Mouse (Mus musculus) midbrain, embryonic 13.5 days (tissue): ENCODE data around the gene Prtg. TPM values are rescaled to one million over a fixed set of nuclear protein-coding genes. Genes with fewer than 3 reads are reported as not detected.
A peak's percentile ranks its signal among the peaks of the same experiment; 100 is the strongest.

ENCODE experiments used
- ATAC-seq: fragments of 200-750 bp; cut with Nextera tagmentation; 2 replicates; pipeline ENCODE4 v1.8.0; 2017; ENCODE audit warnings: mild to moderate bottlenecking, moderate TSS enrichment, moderate library complexity
- H3K27ac ChIP-seq: fragments of 300-500 bp; sonication (generic); 2 replicates; pipeline ENCODE4 v1.5.1; 2015; ENCODE audit warnings: inconsistent platforms, mild to moderate bottlenecking, moderate library complexity
- H3K27me3 ChIP-seq: fragments of 300-500 bp; sonication (generic); 2 replicates; pipeline ENCODE4 v1.6.1; 2015; ENCODE audit warnings: mild to moderate bottlenecking, inconsistent platforms
- H3K36me3 ChIP-seq: fragments of 300-500 bp; sonication (generic); 2 replicates; pipeline ENCODE4 v1.6.1; 2015; ENCODE audit warnings: mild to moderate bottlenecking, inconsistent platforms
- H3K4me1 ChIP-seq: fragments of 300-500 bp; sonication (generic); replicated peaks from 2 replicates; pipeline ENCODE4 v1.6.1; 2015; ENCODE audit warnings: inconsistent platforms
- H3K4me2 ChIP-seq: fragments of 300-500 bp; sonication (generic); replicated peaks from 2 replicates; pipeline ENCODE4 v1.6.1; 2015; ENCODE audit warnings: moderate library complexity, mild to moderate bottlenecking, inconsistent platforms
- H3K4me3 ChIP-seq: fragments of 300-500 bp; sonication (generic); replicated peaks from 2 replicates; pipeline ENCODE4 v1.5.1; 2015; ENCODE audit warnings: mild to moderate bottlenecking, inconsistent platforms
- H3K9ac ChIP-seq: fragments of 300-500 bp; sonication (generic); replicated peaks from 2 replicates; pipeline ENCODE4 v1.6.1; 2015; ENCODE audit warnings: mild to moderate bottlenecking, inconsistent platforms
- H3K9me3 ChIP-seq: fragments of 300-500 bp; sonication (generic); 2 replicates; pipeline ENCODE4 v1.6.1; 2016; ENCODE audit warnings: mild to moderate bottlenecking, inconsistent platforms
- WGBS: fragments of 180-500 bp; shearing (Covaris S2); methylation state at CpG from one replicate; pipeline ENCODE4 v1.1.7; 2015; 5-methylcytosine and 5-hydroxymethylcytosine counted together
- polyA plus RNA-seq: library from polyadenylated mRNA; unstranded; fragments of >200 nt; fragmentation: Nextera tagmentation; extraction: Ambion mirVana; gene quantifications from 2 replicates; pipeline ENCODE4 v1.2.1, GENCODE M21; 2015

Gene Prtg
- polyA plus RNA-seq, 1 experiment from 2014 or later, result 0.63 TPM

DNA sequence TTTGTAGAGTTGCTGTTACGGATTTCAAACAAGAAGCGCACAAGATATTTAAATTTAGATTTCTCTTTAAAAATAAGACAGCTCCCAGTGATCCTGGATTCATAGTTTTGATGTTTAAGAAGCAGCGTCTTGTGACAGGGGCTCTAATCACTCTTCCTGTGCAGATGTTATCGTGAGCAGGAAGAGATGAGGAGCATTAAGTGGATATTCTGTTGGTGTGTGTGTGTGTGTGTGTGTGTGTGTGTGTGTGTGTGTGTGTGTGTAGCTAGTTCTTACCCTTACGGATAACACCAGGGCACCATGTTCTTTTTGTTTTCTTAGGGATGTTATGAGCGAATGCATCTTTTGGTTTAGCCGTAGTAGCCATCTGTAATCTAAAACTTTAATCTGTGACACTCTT is 5.4 kb downstream of the Prtg start:
- WGBS, result 29% methylated on average over 7 of the region's 7 CpGs
- no peak overlapping the region for H3K4me3 ChIP-seq
- H3K27me3 ChIP-seq, result peaks cover 20% of the 10 kb centered on the region

GRCm38 (mm10) chr9:72812594-72813570 is 6.2 kb downstream of the Prtg start:
- no peak for ATAC-seq
- H3K36me3 ChIP-seq, result no peaks in the 10 kb centered on the region
- H3K27me3 ChIP-seq, result peaks cover 20% of the 10 kb centered on the region
- H3K9ac ChIP-seq, result no peak overlapping the region
- WGBS, result 10% methylated on average over 18 of the region's 18 CpGs
- H3K9me3 ChIP-seq, result no peaks in the 10 kb centered on the region
- H3K27ac ChIP-seq, result no peak overlapping the region
- H3K4me2 ChIP-seq, result peak overlapping the region; percentile 29
- H3K4me1 ChIP-seq, result peaks cover 13% of the 10 kb centered on the region
- no peak overlapping the region for H3K4me3 ChIP-seq

More for the DNA sequence above, 5.4 kb downstream of the Prtg start:
- H3K4me2 ChIP-seq, result no peak overlapping the region
- H3K9me3 ChIP-seq, result no peaks in the 10 kb centered on the region
- no peaks in the 10 kb centered on the region for H3K36me3 ChIP-seq
- no peak overlapping the region for H3K27ac ChIP-seq
- ATAC-seq, result no peak
- peaks cover 15% of the 10 kb centered on the region for H3K4me1 ChIP-seq
- H3K9ac ChIP-seq, result no peak overlapping the region

DNA sequence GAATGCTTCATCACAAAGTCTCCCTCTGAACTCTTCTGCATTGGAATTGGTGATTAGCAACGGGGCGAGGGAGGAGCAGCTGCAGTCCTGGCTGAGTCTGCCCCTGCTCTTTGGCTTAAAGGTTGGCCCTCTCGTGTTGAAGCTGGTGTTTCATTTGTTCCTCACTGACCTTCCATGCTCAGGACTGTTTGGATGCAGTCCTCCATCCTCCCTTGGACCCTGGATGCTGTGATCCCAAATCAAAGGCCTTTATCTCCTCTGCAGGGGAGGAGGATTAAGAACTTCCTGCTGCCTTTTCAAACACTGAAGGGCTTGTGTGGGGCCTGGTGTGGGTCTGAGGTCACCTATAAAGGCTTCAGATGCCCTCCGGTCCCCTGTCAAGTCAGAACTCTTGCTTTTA is 18.8 kb downstream of the Prtg start:
- H3K27ac ChIP-seq, result no peak overlapping the region
- no peak overlapping the region for H3K9ac ChIP-seq
- no peaks in the 10 kb centered on the region for H3K9me3 ChIP-seq
- ATAC-seq, result no peak
- no peak overlapping the region for H3K4me3 ChIP-seq
- H3K27me3 ChIP-seq, result no peaks in the 10 kb centered on the region
- H3K36me3 ChIP-seq, result no peaks in the 10 kb centered on the region
- H3K4me1 ChIP-seq, result peaks cover 28% of the 10 kb centered on the region
- 8% methylated on average over 4 of the region's 4 CpGs for WGBS
- H3K4me2 ChIP-seq, result no peak overlapping the region

DNA sequence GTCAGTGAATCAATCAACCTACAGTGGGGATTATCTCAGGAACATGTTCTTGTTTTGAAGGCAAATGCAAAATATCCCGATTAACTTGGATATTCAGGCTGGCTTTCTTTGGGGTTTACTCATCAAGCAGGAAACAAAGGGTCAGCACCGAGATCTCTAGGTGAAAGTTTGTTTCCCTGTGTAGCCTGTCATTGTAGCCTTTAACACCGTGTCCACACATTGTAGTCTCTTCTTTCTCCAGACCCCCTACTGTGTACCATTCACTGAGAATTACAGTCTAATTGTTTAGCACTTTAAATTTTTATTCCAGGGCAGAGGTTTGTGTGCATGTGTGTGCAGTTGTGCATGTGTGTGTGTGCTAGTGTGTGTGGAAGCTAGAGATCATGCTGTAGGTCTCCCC is 19.3 kb downstream of the Prtg start:
- no peak for ATAC-seq
- no peaks in the 10 kb centered on the region for H3K9me3 ChIP-seq
- no peak overlapping the region for H3K4me2 ChIP-seq
- no peak overlapping the region for H3K4me3 ChIP-seq
- 5% methylated on average over 3 of the region's 3 CpGs for WGBS
- no peaks in the 10 kb centered on the region for H3K36me3 ChIP-seq
- no peaks in the 10 kb centered on the region for H3K27me3 ChIP-seq
- peaks cover 28% of the 10 kb centered on the region for H3K4me1 ChIP-seq
- no peak overlapping the region for H3K9ac ChIP-seq
- no peak overlapping the region for H3K27ac ChIP-seq

DNA sequence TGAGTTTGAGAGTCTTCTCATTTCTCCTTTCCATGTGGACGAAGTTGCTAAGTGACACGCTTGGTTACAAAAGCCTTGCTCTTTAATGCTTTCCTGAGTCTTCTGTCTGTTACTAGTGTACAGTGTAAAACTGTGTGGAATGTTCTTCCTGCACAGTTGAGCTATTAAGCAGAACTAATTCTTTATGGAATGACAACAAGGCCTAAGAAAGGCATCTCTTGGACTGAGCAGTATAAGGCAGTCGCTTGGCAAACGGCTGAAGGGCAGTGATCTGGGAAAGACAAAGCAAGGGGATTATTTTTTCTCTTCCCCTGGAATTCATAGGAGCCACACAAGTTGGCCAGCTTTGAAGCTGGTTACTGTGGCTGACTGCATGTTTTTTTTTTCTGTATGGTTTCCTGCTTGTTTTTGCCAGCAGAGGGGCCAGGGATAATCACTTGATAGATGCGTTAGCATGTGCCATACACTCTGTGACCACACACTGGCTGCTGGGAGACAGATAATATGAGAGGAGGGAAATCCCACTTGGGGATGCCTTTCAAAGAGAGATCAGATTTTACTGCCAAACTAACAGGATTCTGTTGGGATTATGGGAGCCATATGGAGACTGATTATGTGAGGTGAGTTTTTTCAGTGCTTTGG is 22.1 kb downstream of the Prtg start:
- Histone ChIP-seq H3K9ac (no peak overlapping the region; the same call in 1 of the 2 replicates), H3K4me3 (no peak overlapping the region), H3K4me1 (peaks cover 32% of the 10 kb centered on the region), H3K27ac (peak overlapping the region; percentile 35; the same call in 1 of the 2 replicates), H3K4me2 (no peak overlapping the region), H3K9me3 (no peaks in the 10 kb centered on the region), H3K36me3 (no peaks in the 10 kb centered on the region), H3K27me3 (0 out of 2 replicates have a peak, but pooled peaks cover 5% of the 10 kb centered on the region)
- ATAC-seq, result peak; percentile 66; the same call in 1 of the 2 replicates
- 22% methylated on average over 5 of the region's 5 CpGs for WGBS

GRCm38 (mm10) chr9:72833992-72834696 is 27.5 kb downstream of the Prtg start:
- H3K9ac ChIP-seq, result no peak overlapping the region; the same call in 1 of the 2 replicates
- 11% methylated on average over 10 of the region's 10 CpGs for WGBS
- H3K27ac ChIP-seq, result peak overlapping the region; percentile 53
- H3K4me2 ChIP-seq, result no peak overlapping the region; the same call in 1 of the 2 replicates
- H3K27me3 ChIP-seq, result 0 out of 2 replicates have a peak, but pooled peaks cover 5% of the 10 kb centered on the region
- H3K36me3 ChIP-seq, result no peaks in the 10 kb centered on the region
- H3K4me1 ChIP-seq, result peaks cover 29% of the 10 kb centered on the region
- no peak overlapping the region for H3K4me3 ChIP-seq
- H3K9me3 ChIP-seq, result no peaks in the 10 kb centered on the region
- ATAC-seq, result peak; percentile 60; the same call in 1 of the 2 replicates

DNA sequence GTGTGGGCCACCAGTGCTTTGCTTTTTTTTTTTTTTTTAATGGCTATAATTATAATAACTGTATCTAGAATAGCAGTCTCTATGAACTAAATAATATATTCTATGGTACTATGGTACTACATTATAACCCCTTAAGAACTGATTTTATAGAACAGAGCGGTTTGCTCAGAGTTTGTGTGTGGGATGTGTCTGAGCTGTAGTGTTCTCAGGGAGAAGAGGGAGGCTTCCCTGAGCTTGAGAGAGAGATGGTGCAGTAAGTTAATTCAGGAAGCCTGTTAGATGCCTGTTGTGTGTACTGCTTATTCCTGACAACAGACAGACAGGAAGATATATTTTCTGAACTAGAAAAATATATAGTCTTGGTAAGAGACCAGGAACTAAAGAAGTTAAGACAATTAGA is 28.3 kb downstream of the Prtg start:
- H3K4me3 ChIP-seq, result no peak overlapping the region
- 0 out of 2 replicates have a peak, but pooled peaks cover 5% of the 10 kb centered on the region for H3K27me3 ChIP-seq
- no peak overlapping the region for H3K9ac ChIP-seq
- no peaks in the 10 kb centered on the region for H3K36me3 ChIP-seq
- no peaks in the 10 kb centered on the region for H3K9me3 ChIP-seq
- 92% methylated on average over 1 of the region's 1 CpGs for WGBS
- ATAC-seq, result no peak
- H3K4me2 ChIP-seq, result no peak overlapping the region
- peaks cover 24% of the 10 kb centered on the region for H3K4me1 ChIP-seq
- H3K27ac ChIP-seq, result no peak overlapping the region

- no peak overlapping the region for H3K9ac ChIP-seq
- WGBS, result 56% methylated on average over 11 of the region's 11 CpGs
- no peak for ATAC-seq
- H3K36me3 ChIP-seq, result no peaks in the 10 kb centered on the region
- H3K4me2 ChIP-seq, result no peak overlapping the region
- H3K27ac ChIP-seq, result no peak overlapping the region
- H3K9me3 ChIP-seq, result no peaks in the 10 kb centered on the region
- 0 out of 2 replicates have a peak, but pooled peaks cover 4% of the 10 kb centered on the region for H3K27me3 ChIP-seq
- H3K4me1 ChIP-seq, result peaks cover 24% of the 10 kb centered on the region
- no peak overlapping the region for H3K4me3 ChIP-seq
Observed at GRCm38 (mm10) chr9:72836708-72837495, 30.2 kb downstream of the Prtg start.

- Histone ChIP-seq H3K4me3 (no peak overlapping the region), H3K4me2 (no peak overlapping the region), H3K27me3 (no peaks in the 10 kb centered on the region), H3K9ac (no peak overlapping the region), H3K4me1 (peaks cover 24% of the 10 kb centered on the region), H3K27ac (no peak overlapping the region), H3K9me3 (no peaks in the 10 kb centered on the region), H3K36me3 (no peaks in the 10 kb centered on the region)
- 78% methylated on average over 6 of the region's 6 CpGs for WGBS
- ATAC-seq, result no peak
Observed at GRCm38 (mm10) chr9:72837598-72838160, 31.0 kb downstream of the Prtg start.

GRCm38 (mm10) chr9:72838256-72838655 is 31.6 kb downstream of the Prtg start:
- Histone ChIP-seq H3K9me3 (no peaks in the 10 kb centered on the region), H3K4me1 (peaks cover 23% of the 10 kb centered on the region), H3K9ac (no peak overlapping the region), H3K36me3 (no peaks in the 10 kb centered on the region), H3K27me3 (no peaks in the 10 kb centered on the region), H3K27ac (no peak overlapping the region), H3K4me2 (no peak overlapping the region), H3K4me3 (no peak overlapping the region)
- 87% methylated on average over 3 of the region's 3 CpGs for WGBS
- no peak for ATAC-seq
